Mouse (Mus musculus) right cerebral cortex, postnatal 36 days (tissue): ENCODE data around the gene Vmn1r121.
"Not testable (repeated sequence)": the region's sequence is repeated elsewhere in the genome, so short reads cannot be mapped to it uniquely, and the experiment has no call there.

ENCODE experiments used
- DNase-seq, 2 experiments: peaks; one replicate each; pipeline ENCODE4 v3.0.0; 2022; ENCODE audit warnings: low spot score in 2 of 2, mixed read lengths in 1 of 2

Vmn1r121 gene

DNA sequence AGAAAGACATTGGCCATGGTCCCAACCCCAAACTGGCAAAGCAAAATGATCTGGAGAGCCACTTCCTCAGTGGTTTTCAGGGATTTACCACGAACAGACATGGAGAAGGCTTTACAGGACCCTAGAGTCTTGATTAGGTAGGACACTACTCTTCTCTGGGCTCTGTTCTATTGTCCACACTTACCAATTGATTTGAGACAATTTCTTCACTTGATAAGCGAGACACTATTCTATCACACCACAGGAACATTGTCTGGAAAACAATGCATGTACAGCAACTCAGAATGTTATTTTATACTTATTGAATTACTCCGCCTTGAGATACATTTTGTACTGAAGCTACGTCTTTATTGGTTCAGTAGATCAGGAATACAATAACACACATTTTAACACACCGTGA, at the start of gene Vmn1r121:
Gene Vmn1r121 (minus strand): TSS at position 101 of the 400 bp plus-strand sequence.
- DNase-seq = not testable (repeated sequence)

- not testable (repeated sequence) for DNase-seq
These were observed 35.7 kb upstream of the Vmn1r121 start, which contains the start of gene Vmn1r122 for GRCm38 (mm10) chr7:21134028-21134427. Gene Vmn1r122 (minus strand): TSS chr7:21134128.

DNA sequence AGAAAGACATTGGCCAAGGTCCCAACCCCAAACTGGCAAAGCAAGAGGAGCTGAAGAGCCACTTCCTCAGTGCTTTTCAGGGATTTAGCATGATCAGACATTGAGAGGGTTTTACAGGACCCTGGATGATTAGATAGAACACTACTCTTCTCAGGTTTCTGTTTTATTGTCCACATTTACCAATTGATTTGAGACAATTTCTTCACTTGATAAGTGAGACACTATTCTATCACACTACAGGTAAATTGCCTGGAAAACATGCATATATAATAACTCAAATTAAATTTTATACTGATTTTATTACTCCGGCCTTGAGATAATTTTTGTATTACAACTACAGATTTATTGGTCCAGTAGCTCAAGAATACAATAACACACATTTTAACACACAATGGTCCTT, 44.6 kb downstream of the Vmn1r121 start, which contains the start of gene Vmn1r120:
Gene Vmn1r120 (minus strand): TSS at position 101 of the 400 bp plus-strand sequence.
- DNase-seq = not testable (repeated sequence)
